Mouse (Mus musculus): ENCODE data around the gene Vstm5.

- peak; percentile 23; the same call in 1 of the 2 replicates for TF ChIP-seq CTCF (IDR thresholded peaks at IDR 0.05; ENCODE audit: insufficient read depth, low read length)
- TF ChIP-seq POLR2A (IDR thresholded peaks at IDR 0.05; ENCODE audit: borderline replicate concordance, extremely low read depth, low read depth, low read length) = no peak
Observed at GRCm38 (mm10) chr9:15285443-15285842, 46.6 kb downstream of the Vstm5 start.
